Mouse (Mus musculus) small intestine, adult 10 weeks (tissue): ENCODE results near the gene Smim9. TPM values are rescaled to one million over a fixed set of nuclear protein-coding genes. Genes with fewer than 3 reads are reported as not detected.

Source experiments
- polyA plus RNA-seq: library from polyadenylated mRNA; stranded (reverse); fragments of 350-450 nt; fragmentation: Illumina TruSeq; extraction: RNeasy Lipid Tissue Mini Kit (QIAGEN cat#74804); gene quantifications from one replicate; pipeline ENCODE4 v1.2.3, GENCODE M21; 2014; ENCODE audit warnings: low replicate concordance

Smim9 gene
- polyA plus RNA-seq = not detected

GRCm38 (mm10) chrX:75163670-75164069, at the start of gene Smim9:
Gene Smim9, minus strand, starts transcription at chrX:75163770.

GRCm38 (mm10) chrX:75130467-75131160, 33.0 kb downstream of the Smim9 start, which contains the start of gene Mpp1:
Gene Mpp1, minus strand, starts transcription at chrX:75131016.

Other genes with a start within 250 kb of the Smim9 start
- gene Gab3, start 78.3 kb downstream of the Smim9 start, polyA plus RNA-seq = 1.4 TPM
- 45.8 TPM for gene Dkc1, start 67.9 kb downstream of the Smim9 start, polyA plus RNA-seq
- gene Mpp1, start 32.8 kb downstream of the Smim9 start, polyA plus RNA-seq = 326 TPM
- gene Fundc2, start 218.6 kb upstream of the Smim9 start, polyA plus RNA-seq = 41.5 TPM
- 0.85 TPM for gene F8, start 218.8 kb upstream of the Smim9 start, polyA plus RNA-seq